Mouse (Mus musculus) large intestine, adult 2 months (tissue): Measurements from ENCODE around the gene Colgalt1. TPM values are rescaled to one million over a fixed set of nuclear protein-coding genes. Genes with fewer than 3 reads are reported as not detected.

Experiments used
- DNase-seq: peaks from one replicate; pipeline ENCODE4 v3.0.0-alpha.2; 2012; ENCODE audit warnings: low read depth, low spot score
- WGBS: fragments of 180-500 bp; shearing (Covaris S2); methylation state at CpG from one replicate; pipeline ENCODE4 v1.1.7; 2018; 5-methylcytosine and 5-hydroxymethylcytosine counted together
- polyA plus RNA-seq: library from polyadenylated mRNA; depleted of rRNA; stranded (reverse); fragments of >200 nt; gene quantifications from 2 replicates; pipeline ENCODE4 v1.2.3, GENCODE M21; 2012

The Colgalt1 gene
- polyA plus RNA-seq, 1 experiment: 45.0 TPM

- no peak for DNase-seq
- 70% methylated on average over 2 of the region's 2 CpGs for WGBS
These were observed 23.9 kb upstream of the Colgalt1 start for GRCm38 (mm10) chr8:71586891-71587290.

- WGBS: 81% methylated on average over 3 of the region's 3 CpGs
- DNase-seq: no peak
These were observed 22.0 kb upstream of the Colgalt1 start for GRCm38 (mm10) chr8:71588762-71589161.

- no peak for DNase-seq
- WGBS: 21% methylated on average over 5 of the region's 5 CpGs
These were observed 19.8 kb upstream of the Colgalt1 start for GRCm38 (mm10) chr8:71591017-71591416.

- under 1% methylated on average over 71 of the region's 71 CpGs for WGBS
These were observed 19.1 kb upstream of the Colgalt1 start, which contains the start of gene Pgls for GRCm38 (mm10) chr8:71591471-71592373. Gene Pgls, plus strand, starts transcription at chr8:71592176.

GRCm38 (mm10) chr8:71592374-71593170, 18.2 kb upstream of the Colgalt1 start:
- DNase-seq: no peak
- WGBS: 3% methylated on average over 60 of the region's 60 CpGs

More at GRCm38 (mm10) chr8:71591471-71592373, 19.1 kb upstream of the Colgalt1 start, which contains the start of gene Pgls:
- DNase-seq: peak; percentile 87

GRCm38 (mm10) chr8:71593556-71594323, 17.1 kb upstream of the Colgalt1 start:
- DNase-seq: no peak
- WGBS: 92% methylated on average over 8 of the region's 8 CpGs

GRCm38 (mm10) chr8:71594324-71594722, 16.5 kb upstream of the Colgalt1 start:
- WGBS: 95% methylated on average over 4 of the region's 4 CpGs

GRCm38 (mm10) chr8:71595862-71596261, 14.9 kb upstream of the Colgalt1 start:
- no peak for DNase-seq
- 8% methylated on average over 27 of the region's 27 CpGs for WGBS

More at GRCm38 (mm10) chr8:71594324-71594722, 16.5 kb upstream of the Colgalt1 start:
- no peak for DNase-seq

- 55% methylated on average over 6 of the region's 6 CpGs for WGBS
- DNase-seq: no peak
These were observed 14.4 kb upstream of the Colgalt1 start for GRCm38 (mm10) chr8:71596384-71596783.

- 61% methylated on average over 4 of the region's 4 CpGs for WGBS
- DNase-seq: no peak
These were observed 14.0 kb upstream of the Colgalt1 start for GRCm38 (mm10) chr8:71596798-71597197.

GRCm38 (mm10) chr8:71597451-71597850, 13.3 kb upstream of the Colgalt1 start, which contains the start of gene Fam129c:
Gene Fam129c, plus strand, starts transcription at chr8:71597648.
- no peak for DNase-seq
- 89% methylated on average over 3 of the region's 3 CpGs for WGBS

- no peak for DNase-seq
These were observed 12.4 kb upstream of the Colgalt1 start for GRCm38 (mm10) chr8:71598375-71598774.

GRCm38 (mm10) chr8:71598841-71599240, 12.0 kb upstream of the Colgalt1 start:
- 91% methylated on average over 5 of the region's 5 CpGs for WGBS
- no peak for DNase-seq

- WGBS: 8% methylated on average over 65 of the region's 65 CpGs
- DNase-seq: no peak
These were observed 8.7 kb upstream of the Colgalt1 start for GRCm38 (mm10) chr8:71601939-71602665.

GRCm38 (mm10) chr8:71602666-71603334, 8.0 kb upstream of the Colgalt1 start:
- DNase-seq: no peak

GRCm38 (mm10) chr8:71604021-71604420, 6.8 kb upstream of the Colgalt1 start:
- DNase-seq: no peak
- 82% methylated on average over 7 of the region's 7 CpGs for WGBS

More at GRCm38 (mm10) chr8:71602666-71603334, 8.0 kb upstream of the Colgalt1 start:
- WGBS: 3% methylated on average over 32 of the region's 32 CpGs

- no peak for DNase-seq
- 14% methylated on average over 5 of the region's 5 CpGs for WGBS
These were observed 1.3 kb downstream of the Colgalt1 start for GRCm38 (mm10) chr8:71612141-71612540.

GRCm38 (mm10) chr8:71613418-71613817, 2.6 kb downstream of the Colgalt1 start:
- 67% methylated on average over 4 of the region's 4 CpGs for WGBS
- no peak for DNase-seq
